Mouse (Mus musculus): ENCODE data around the gene Olfr678.

GRCm38 (mm10) chr7:105022530-105022929, 41.7 kb upstream of the Olfr678 start:
- no peak for TF ChIP-seq TAL1 (IDR thresholded peaks at IDR 0.05; ENCODE audit: low read length)
- TF ChIP-seq GATA1 (IDR thresholded peaks at IDR 0.05; ENCODE audit: low read length): no peak

Measured in erythroblast, embryonic 14.5 days (primary cell).